Mouse (Mus musculus) liver, embryonic 15.5 days (tissue): ENCODE measurements around the gene Cdh13. TPM values are rescaled to one million over a fixed set of nuclear protein-coding genes. Genes with fewer than 3 reads are reported as not detected.

Experiments
- ATAC-seq: fragments of 200-750 bp; cut with Nextera tagmentation; 2 replicates; pipeline ENCODE4 v1.8.0; 2017; ENCODE audit warnings: moderate number of reproducible peaks, mild to moderate bottlenecking, moderate library complexity; ENCODE audit not compliant: insufficient read depth
- H3K27ac ChIP-seq: fragments of 300-500 bp; sonication (generic); replicated peaks from 2 replicates; pipeline ENCODE4 v1.5.1; 2015; ENCODE audit warnings: mild to moderate bottlenecking, inconsistent platforms
- H3K27me3 ChIP-seq: fragments of 300-500 bp; sonication (generic); 2 replicates; pipeline ENCODE4 v1.6.1; 2015; ENCODE audit warnings: mild to moderate bottlenecking, inconsistent platforms
- H3K36me3 ChIP-seq: fragments of 300-500 bp; sonication (generic); replicated peaks from 2 replicates; pipeline ENCODE4 v1.6.1; 2015; ENCODE audit warnings: moderate library complexity, mild to moderate bottlenecking, inconsistent platforms
- H3K4me1 ChIP-seq: fragments of 300-500 bp; sonication (generic); replicated peaks from 2 replicates; pipeline ENCODE4 v1.6.1; 2015; ENCODE audit warnings: inconsistent platforms
- H3K4me2 ChIP-seq: fragments of 300-500 bp; sonication (generic); 2 replicates; pipeline ENCODE4 v1.6.1; 2015; ENCODE audit warnings: moderate library complexity, mild to moderate bottlenecking, inconsistent platforms
- H3K4me3 ChIP-seq: fragments of 300-500 bp; sonication (generic); replicated peaks from 2 replicates; pipeline ENCODE4 v1.5.1; 2015; ENCODE audit warnings: mild to moderate bottlenecking, inconsistent platforms
- H3K9ac ChIP-seq: fragments of 300-500 bp; sonication (generic); 2 replicates; pipeline ENCODE4 v1.6.1; 2015; ENCODE audit warnings: moderate library complexity, mild to moderate bottlenecking, inconsistent platforms
- H3K9me3 ChIP-seq: fragments of 300-500 bp; sonication (generic); replicated peaks from 2 replicates; pipeline ENCODE4 v1.6.1; 2016; ENCODE audit warnings: inconsistent platforms
- WGBS: fragments of 180-500 bp; shearing (Covaris S2); methylation state at CpG from one replicate; pipeline ENCODE4 v1.1.7; 2015; ENCODE audit warnings: mixed read lengths; ENCODE audit not compliant: insufficient replicate concordance; 5-methylcytosine and 5-hydroxymethylcytosine counted together
- polyA plus RNA-seq: library from polyadenylated mRNA; unstranded; fragments of >200 nt; fragmentation: Nextera tagmentation; extraction: Ambion mirVana; gene quantifications from 2 replicates; pipeline ENCODE4 v1.2.1, GENCODE M21; 2015

The Cdh13 gene
- polyA plus RNA-seq, 1 experiment from 2014 or later = 0.56 TPM

- no peak overlapping the region for H3K4me2 ChIP-seq
- ATAC-seq = no peak
- no peak overlapping the region for H3K9ac ChIP-seq
- H3K9me3 ChIP-seq = no peaks in the 10 kb centered on the region
- H3K27ac ChIP-seq = no peak overlapping the region
- WGBS = 66% methylated on average over 3 of the region's 3 CpGs
- no peaks in the 10 kb centered on the region for H3K27me3 ChIP-seq
- no peak overlapping the region for H3K4me3 ChIP-seq
- H3K36me3 ChIP-seq = no peaks in the 10 kb centered on the region
- H3K4me1 ChIP-seq = no peaks in the 10 kb centered on the region
These were observed 513.6 kb downstream of the Cdh13 start for GRCm38 (mm10) chr8:118797127-118797526.

DNA sequence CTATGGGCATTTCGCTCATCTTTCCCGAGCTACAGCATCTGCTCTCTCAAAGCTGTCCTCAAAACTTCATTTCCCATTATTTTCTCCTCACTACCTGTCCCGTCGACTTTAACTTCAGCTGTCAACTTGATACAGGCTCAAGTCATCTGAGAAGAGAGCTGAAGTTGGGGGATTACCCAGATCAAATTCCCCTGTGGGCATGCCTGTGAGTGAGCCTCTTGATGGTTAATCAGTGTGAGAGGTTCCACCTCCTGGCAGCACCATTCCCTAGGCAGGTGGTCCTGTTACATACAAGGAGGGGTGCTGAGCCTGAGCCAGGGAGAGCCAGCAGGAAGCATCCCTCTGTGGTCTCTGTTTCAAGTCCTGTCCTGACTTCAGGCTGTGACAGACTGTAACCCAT is 519.6 kb downstream of the Cdh13 start:
- no peak overlapping the region for H3K4me2 ChIP-seq
- no peaks in the 10 kb centered on the region for H3K36me3 ChIP-seq
- ATAC-seq = no peak
- no peak overlapping the region for H3K27ac ChIP-seq
- 59% methylated on average over 4 of the region's 4 CpGs for WGBS
- no peaks in the 10 kb centered on the region for H3K9me3 ChIP-seq
- H3K27me3 ChIP-seq = no peaks in the 10 kb centered on the region
- H3K4me1 ChIP-seq = no peaks in the 10 kb centered on the region
- no peak overlapping the region for H3K4me3 ChIP-seq
- no peak overlapping the region for H3K9ac ChIP-seq

DNA sequence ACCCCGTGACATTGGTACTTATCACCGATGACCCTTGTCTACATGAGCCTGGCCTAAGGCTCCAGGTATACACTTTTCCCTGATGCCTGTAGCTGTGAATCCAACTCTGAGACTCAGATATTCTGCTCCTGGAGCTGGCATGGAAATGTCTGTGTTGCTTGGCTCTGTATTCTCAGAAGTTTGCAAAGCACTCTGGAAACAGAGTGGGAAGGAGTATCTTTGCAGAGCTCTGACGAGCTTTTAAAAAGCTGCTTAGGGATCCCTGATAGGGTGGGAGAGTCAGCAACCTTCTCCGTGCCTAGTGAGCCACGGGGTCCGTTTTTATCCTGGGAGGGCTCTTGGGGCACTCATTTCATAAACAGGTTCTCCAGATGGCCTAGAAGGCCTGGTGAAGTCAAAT is 526.1 kb downstream of the Cdh13 start:
- no peak overlapping the region for H3K4me2 ChIP-seq
- no peaks in the 10 kb centered on the region for H3K4me1 ChIP-seq
- no peaks in the 10 kb centered on the region for H3K27me3 ChIP-seq
- no peak overlapping the region for H3K4me3 ChIP-seq
- H3K9me3 ChIP-seq = no peaks in the 10 kb centered on the region
- H3K27ac ChIP-seq = no peak overlapping the region
- no peak for ATAC-seq
- H3K9ac ChIP-seq = no peak overlapping the region
- 54% methylated on average over 6 of the region's 6 CpGs for WGBS
- H3K36me3 ChIP-seq = no peaks in the 10 kb centered on the region

DNA sequence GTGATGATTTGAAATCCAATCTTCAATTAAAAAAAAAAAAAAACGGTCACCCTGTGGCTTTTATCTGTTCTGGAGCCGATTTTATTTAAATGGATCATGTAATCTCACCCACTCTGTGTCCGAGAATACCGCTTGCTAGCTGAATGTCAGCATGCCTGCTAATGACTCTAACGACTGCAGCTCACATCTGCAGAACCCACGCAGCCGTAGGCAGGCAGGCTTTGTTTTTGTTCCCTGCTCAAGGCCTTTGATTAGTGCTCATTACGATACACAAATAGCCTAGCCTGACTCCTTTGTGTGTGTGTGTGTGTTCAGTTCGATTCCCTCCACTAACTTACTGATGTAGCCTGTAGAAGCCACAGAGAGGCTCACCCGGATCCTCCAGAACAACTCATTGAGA is 531.5 kb downstream of the Cdh13 start:
- 61% methylated on average over 10 of the region's 10 CpGs for WGBS
- H3K9me3 ChIP-seq = no peaks in the 10 kb centered on the region
- H3K4me3 ChIP-seq = no peak overlapping the region
- H3K4me1 ChIP-seq = no peaks in the 10 kb centered on the region
- H3K4me2 ChIP-seq = no peak overlapping the region
- H3K27ac ChIP-seq = no peak overlapping the region
- no peaks in the 10 kb centered on the region for H3K36me3 ChIP-seq
- no peak overlapping the region for H3K9ac ChIP-seq
- H3K27me3 ChIP-seq = no peaks in the 10 kb centered on the region
- ATAC-seq = no peak

- Histone ChIP-seq H3K4me1 (no peaks in the 10 kb centered on the region), H3K9ac (no peak overlapping the region), H3K27me3 (no peaks in the 10 kb centered on the region), H3K27ac (no peak overlapping the region), H3K36me3 (no peaks in the 10 kb centered on the region), H3K9me3 (no peaks in the 10 kb centered on the region), H3K4me3 (no peak overlapping the region), H3K4me2 (no peak overlapping the region)
- no peak for ATAC-seq
- 64% methylated on average over 4 of the region's 4 CpGs for WGBS
These were observed 543.2 kb downstream of the Cdh13 start for GRCm38 (mm10) chr8:118826761-118827160.

DNA sequence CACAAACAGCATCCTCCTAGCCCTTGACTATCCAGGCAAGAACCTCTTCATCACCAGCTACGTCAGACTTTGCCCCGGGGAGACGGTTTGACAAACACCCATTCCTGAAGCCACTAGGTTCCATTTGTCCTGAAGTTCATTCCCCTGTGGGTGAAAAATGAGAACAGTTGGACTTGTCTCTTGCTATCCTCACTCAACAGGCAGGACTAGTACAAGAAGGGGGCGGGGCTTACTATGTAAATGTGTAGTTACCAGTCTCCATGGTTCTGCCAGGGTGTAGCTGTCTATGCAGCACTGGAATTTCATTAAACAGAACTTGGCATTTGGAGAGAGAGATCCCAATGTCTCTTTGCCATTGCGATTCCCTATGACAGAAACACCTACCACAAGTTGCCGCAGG is 544.2 kb downstream of the Cdh13 start:
- H3K27ac ChIP-seq = no peak overlapping the region
- H3K27me3 ChIP-seq = no peaks in the 10 kb centered on the region
- no peaks in the 10 kb centered on the region for H3K4me1 ChIP-seq
- no peaks in the 10 kb centered on the region for H3K9me3 ChIP-seq
- WGBS = 74% methylated on average over 6 of the region's 6 CpGs
- no peak overlapping the region for H3K4me3 ChIP-seq
- no peaks in the 10 kb centered on the region for H3K36me3 ChIP-seq
- ATAC-seq = no peak
- no peak overlapping the region for H3K9ac ChIP-seq
- no peak overlapping the region for H3K4me2 ChIP-seq

- Histone ChIP-seq H3K9ac (no peak overlapping the region), H3K4me3 (no peak overlapping the region), H3K9me3 (no peaks in the 10 kb centered on the region), H3K27ac (no peak overlapping the region), H3K27me3 (no peaks in the 10 kb centered on the region), H3K4me2 (no peak overlapping the region), H3K4me1 (no peaks in the 10 kb centered on the region), H3K36me3 (no peaks in the 10 kb centered on the region)
- 31% methylated on average over 5 of the region's 5 CpGs for WGBS
- ATAC-seq = no peak
These were observed 546.8 kb downstream of the Cdh13 start for GRCm38 (mm10) chr8:118830291-118830690.

DNA sequence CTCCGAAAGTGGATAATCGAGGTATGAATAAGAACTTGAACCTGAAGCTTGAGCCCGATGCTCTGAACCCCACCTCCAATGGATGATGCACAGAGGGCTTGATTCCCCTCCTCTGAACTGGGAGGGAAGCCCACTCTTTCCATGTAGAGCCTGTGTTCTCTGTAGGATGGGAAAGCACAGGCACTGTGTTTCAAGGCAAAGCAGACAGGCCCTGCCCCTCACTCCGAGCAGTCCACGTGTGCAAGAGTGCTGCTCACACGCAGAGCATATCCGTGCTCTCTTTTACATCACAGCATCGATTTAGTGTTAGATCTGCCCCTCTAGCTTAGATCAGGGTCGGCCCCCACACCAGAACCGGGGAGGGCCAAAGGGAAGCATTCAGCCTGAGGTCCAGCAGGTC is 547.5 kb downstream of the Cdh13 start:
- no peak overlapping the region for H3K9ac ChIP-seq
- no peaks in the 10 kb centered on the region for H3K36me3 ChIP-seq
- no peaks in the 10 kb centered on the region for H3K27me3 ChIP-seq
- 63% methylated on average over 10 of the region's 10 CpGs for WGBS
- no peak overlapping the region for H3K27ac ChIP-seq
- no peak for ATAC-seq
- H3K4me3 ChIP-seq = no peak overlapping the region
- no peaks in the 10 kb centered on the region for H3K9me3 ChIP-seq
- H3K4me2 ChIP-seq = no peak overlapping the region
- H3K4me1 ChIP-seq = no peaks in the 10 kb centered on the region

- Histone ChIP-seq H3K9ac (no peak overlapping the region), H3K36me3 (no peaks in the 10 kb centered on the region), H3K27ac (no peak overlapping the region), H3K27me3 (no peaks in the 10 kb centered on the region), H3K4me3 (no peak overlapping the region), H3K4me2 (no peak overlapping the region), H3K4me1 (no peaks in the 10 kb centered on the region), H3K9me3 (0 out of 2 replicates have a peak, but pooled peaks cover 3% of the 10 kb centered on the region)
- 85% methylated on average over 2 of the region's 2 CpGs for WGBS
- no peak for ATAC-seq
These were observed 555.3 kb downstream of the Cdh13 start for GRCm38 (mm10) chr8:118838801-118839200.

GRCm38 (mm10) chr8:118845690-118846089 is 562.2 kb downstream of the Cdh13 start:
- Histone ChIP-seq H3K4me2 (no peak overlapping the region), H3K4me1 (no peaks in the 10 kb centered on the region), H3K9ac (no peak overlapping the region), H3K36me3 (no peaks in the 10 kb centered on the region), H3K27me3 (no peaks in the 10 kb centered on the region), H3K27ac (no peak overlapping the region), H3K9me3 (0 out of 2 replicates have a peak, but pooled peaks cover 3% of the 10 kb centered on the region), H3K4me3 (no peak overlapping the region)
- ATAC-seq = no peak

GRCm38 (mm10) chr8:118848021-118848420 is 564.5 kb downstream of the Cdh13 start:
- H3K4me2 ChIP-seq = no peak overlapping the region
- no peak for ATAC-seq
- H3K27ac ChIP-seq = no peak overlapping the region
- 47% methylated on average over 5 of the region's 5 CpGs for WGBS
- H3K27me3 ChIP-seq = no peaks in the 10 kb centered on the region
- H3K9ac ChIP-seq = no peak overlapping the region
- no peaks in the 10 kb centered on the region for H3K4me1 ChIP-seq
- no peak overlapping the region for H3K4me3 ChIP-seq
- no peaks in the 10 kb centered on the region for H3K9me3 ChIP-seq
- H3K36me3 ChIP-seq = no peaks in the 10 kb centered on the region

- no peak for ATAC-seq
- WGBS = 55% methylated on average over 3 of the region's 3 CpGs
These were observed 566.0 kb downstream of the Cdh13 start for GRCm38 (mm10) chr8:118849515-118849914.

More at GRCm38 (mm10) chr8:118849515-118849914, 566.0 kb downstream of the Cdh13 start:
- Histone ChIP-seq H3K4me2 (no peak overlapping the region), H3K27ac (no peak overlapping the region), H3K9me3 (no peaks in the 10 kb centered on the region), H3K36me3 (no peaks in the 10 kb centered on the region), H3K9ac (no peak overlapping the region), H3K4me3 (no peak overlapping the region), H3K27me3 (no peaks in the 10 kb centered on the region), H3K4me1 (no peaks in the 10 kb centered on the region)
